Mouse (Mus musculus) retina, embryonic 14.5 days (tissue): ENCODE measurements around the gene Tmem37.

Experiments used
- DNase-seq: peaks from one replicate; pipeline ENCODE4 v3.0.0-alpha.2; 2015; ENCODE audit warnings: low spot score

Gene Tmem37

GRCm38 (mm10) chr1:120018900-120019299, 55.0 kb downstream of the Tmem37 start:
- no peak for DNase-seq
